Mouse (Mus musculus): ENCODE data around the gene Pald1.

Pald1 gene

DNA sequence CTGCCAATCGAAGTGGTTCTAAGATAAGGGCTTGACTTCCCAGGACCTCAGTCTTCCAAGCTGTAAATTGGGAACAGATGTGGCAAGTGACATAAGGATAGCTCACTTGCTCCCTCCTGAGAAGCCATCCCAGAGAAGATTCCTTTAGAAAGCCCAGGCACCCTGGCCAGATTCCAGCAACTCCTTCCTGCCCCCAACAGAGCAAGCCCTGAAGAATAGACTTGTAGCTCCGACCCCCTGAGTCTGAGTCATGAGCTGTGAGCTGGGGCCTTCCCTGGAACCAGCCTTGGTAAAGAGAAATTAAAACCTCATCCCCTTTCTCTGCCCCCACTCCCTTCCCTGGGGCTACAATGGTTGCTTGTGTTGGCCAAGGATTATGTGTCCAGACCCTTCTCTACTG lies 108.8 kb downstream of the Pald1 start:
- no peak for DNase-seq

DNA sequence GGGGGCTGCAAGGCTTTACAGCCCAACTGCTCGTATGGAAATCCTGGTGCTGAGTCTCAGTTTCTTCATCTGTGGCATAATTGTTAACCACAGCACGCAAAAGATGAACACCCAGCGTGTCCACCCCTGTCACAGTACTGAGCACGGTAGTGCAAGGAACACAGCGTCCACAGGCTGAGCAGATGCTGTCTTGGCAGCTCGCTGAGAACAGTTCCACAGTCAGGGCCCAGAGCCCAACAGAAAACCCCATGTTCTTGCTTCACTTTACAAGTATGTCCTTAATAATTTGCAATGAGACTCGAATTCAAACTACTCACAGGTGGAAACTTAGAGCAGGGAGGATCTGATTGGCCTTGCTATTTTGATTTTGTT lies 109.5 kb downstream of the Pald1 start:
- no peak for DNase-seq

DNA sequence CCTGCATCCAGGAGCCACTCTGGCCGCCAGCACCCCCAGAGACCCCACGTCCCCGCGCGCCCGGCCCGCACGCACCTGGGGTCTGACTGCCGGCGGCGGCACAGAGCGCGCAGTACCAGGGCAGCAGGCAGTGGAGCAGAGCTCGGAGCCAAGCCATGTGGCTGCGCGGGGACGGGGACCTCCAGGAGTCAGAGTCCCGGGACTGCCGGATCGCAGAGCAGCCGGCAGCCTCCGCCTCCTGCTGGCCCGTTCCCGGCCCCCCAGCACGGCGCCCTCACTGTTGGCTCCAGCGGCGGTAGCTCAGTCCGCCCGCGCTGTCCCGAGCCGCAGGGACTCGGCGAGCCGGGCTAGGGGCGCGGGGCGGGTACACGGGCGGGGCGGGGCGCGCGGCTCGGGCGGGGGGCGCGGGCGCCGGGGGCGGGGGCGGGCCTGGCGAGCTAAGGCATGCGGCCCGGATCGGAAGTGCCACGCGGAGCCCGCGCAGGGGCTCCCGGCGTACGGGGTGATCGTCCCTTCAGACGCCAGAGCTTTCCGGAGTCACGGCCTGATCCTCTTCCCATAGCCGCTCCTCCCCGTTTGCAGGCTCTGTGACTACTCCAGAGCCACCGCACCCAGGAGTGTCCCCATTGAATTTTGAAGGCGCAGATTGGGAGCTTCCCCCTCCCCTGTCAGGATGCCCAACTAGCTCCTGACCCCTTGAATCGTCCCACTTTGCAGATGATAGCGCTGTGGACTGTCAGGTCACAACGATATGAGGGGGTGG lies 110.1 kb downstream of the Pald1 start, which contains the start of gene Adamts14:
TSS of gene Adamts14 (minus strand) at position 358 of the 763 bp plus-strand sequence.
- peak; percentile 70 for DNase-seq

DNA sequence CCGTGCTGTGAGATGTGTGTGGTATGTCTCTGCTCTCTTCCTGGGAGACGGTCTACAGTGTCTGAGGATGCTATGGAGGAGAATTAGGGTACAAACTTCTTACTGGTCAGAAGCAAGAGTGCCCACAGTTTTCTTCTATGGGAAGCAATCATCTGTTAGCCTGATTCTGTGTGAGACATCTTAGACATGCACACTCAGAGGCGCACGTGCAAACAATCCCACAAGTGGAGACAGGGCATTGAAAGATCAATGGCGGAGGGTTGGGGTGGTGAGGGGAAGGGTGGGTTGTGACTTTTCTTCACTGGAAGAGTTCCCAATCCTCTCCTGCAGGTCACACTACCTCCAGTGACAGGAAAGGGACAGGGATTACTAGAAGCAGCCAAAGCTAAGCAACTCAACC lies 110.7 kb downstream of the Pald1 start:
- no peak for DNase-seq

DNA sequence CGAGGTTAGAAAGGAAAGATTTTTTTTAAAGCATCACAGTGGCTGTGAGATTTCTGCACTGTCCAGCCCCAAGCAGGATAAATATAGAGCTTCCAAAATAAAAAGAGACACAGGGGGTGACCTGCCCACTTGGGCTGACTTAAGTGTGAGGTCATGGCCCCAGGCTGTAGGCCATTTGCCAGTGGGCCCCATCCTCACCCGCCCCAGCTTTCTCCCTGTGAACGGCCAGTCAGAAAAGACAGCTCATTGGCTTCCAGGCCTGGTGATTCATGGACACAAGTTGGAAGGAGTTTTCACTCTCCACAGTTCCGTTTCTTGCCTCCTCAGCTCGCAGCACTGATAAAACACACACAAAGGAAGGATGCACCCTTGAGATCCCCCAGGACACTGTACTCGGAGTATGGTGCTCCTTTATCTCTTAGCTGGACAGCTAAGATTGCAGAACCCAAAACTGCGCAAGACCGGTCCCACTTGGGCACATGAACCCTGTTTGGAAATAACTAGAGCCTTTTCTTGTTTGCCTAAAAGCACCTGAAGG lies 111.2 kb downstream of the Pald1 start:
- no peak for DNase-seq

Measured in kidney, postnatal 10 days (tissue).